Mouse (Mus musculus) spleen, postnatal 10 days (tissue): ENCODE measurements around the gene Ces5a.
"Not testable (repeated sequence)": the region's sequence is repeated elsewhere in the genome, so short reads cannot be mapped to it uniquely, and the experiment has no call there.

Experiments
- DNase-seq, 2 experiments: peaks; one replicate each; pipeline ENCODE4 v3.0.0; 2021 to 2022; ENCODE audit warnings: low spot score in 2 of 2

The Ces5a gene

DNA sequence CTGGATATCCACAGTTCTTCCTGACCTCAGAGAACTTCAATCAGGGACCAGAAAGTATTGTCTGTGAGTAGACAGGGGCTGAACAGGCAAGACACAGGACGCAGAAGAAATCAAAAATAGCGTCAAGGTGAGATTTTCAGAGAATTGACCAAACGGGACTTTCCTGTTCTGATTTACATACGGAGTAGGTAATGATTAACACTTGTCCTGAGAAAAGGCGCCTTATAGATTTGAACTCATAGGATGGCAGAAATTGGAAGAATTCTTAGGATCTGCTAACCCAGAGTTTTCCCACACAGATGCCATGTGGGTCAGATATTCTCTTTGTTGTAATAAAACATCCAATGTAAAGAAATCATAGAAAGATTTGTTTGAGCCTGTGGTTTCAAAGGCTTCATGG, at the start of gene Ces5a:
Ces5a (minus strand) TSS at position 101 of the 400 bp plus-strand sequence.
- DNase-seq, result no peak

DNA sequence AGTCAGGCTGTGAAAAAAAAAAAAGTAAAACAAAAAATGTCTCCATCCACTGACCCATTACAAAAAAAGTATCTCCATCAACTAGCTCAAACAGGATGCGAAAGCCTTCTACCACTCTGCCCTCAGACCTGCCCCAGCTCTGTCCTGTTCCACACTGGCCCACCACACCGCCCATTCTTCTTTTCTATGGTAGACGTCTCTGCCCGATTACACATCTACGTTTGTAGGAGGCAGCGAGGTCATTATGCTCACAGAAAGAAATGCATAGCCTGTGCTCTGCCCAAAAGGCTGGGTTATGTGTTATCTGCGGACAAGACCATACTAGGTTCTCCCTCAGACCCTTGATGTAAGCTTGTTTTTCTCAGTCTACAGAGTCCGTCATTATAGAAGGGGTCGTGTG, 37.2 kb upstream of the Ces5a start:
- DNase-seq, result no peak

GRCm38 (mm10) chr8:93572095-93572501, 36.5 kb upstream of the Ces5a start:
- DNase-seq, result no peak

- DNase-seq, result no peak
Measured at GRCm38 (mm10) chr8:93571369-93571985, 35.8 kb upstream of the Ces5a start.

GRCm38 (mm10) chr8:93570186-93570530, 34.5 kb upstream of the Ces5a start:
- no peak for DNase-seq

- DNase-seq, result no peak
Measured at GRCm38 (mm10) chr8:93569311-93570185, 33.9 kb upstream of the Ces5a start.

DNA sequence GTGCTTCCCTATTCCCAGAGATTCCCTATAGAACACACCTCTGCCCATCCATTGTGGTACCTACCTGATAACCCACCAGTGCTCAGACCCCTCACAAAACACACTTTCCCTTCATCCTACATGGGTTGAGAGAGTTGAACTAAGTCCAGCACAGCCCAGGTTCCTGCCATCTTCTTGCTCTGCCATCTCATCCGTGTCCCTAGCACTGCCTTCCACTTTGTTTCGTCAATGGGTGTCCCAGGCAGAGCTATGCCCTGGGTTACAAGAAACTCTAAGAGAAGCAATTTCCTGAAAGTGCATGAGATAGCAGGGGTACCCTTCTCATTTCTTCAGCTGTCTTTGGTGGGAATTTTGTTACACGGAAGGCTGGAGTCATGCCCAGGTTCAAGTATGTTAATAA, 33.0 kb upstream of the Ces5a start:
- DNase-seq, result no peak

DNA sequence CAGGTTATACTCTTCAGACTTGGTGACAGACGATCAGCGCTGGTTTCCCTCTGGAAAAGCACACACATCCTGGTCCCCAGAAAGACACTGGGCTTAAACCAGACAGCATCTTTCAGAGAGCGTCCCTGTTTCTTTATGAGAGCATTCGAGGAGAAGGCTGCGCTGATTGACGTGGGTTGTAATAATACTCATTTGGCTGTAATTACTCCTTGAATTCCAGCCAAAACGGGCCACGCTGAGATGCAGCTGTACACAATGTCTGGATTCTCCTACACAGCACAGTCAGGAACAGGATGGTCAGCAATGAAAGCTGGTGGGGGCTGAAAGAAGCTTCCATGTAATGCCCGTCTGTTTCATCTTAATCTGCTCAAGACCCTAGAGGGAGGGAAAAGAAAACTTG, 31.5 kb upstream of the Ces5a start:
- no peak for DNase-seq

DNA sequence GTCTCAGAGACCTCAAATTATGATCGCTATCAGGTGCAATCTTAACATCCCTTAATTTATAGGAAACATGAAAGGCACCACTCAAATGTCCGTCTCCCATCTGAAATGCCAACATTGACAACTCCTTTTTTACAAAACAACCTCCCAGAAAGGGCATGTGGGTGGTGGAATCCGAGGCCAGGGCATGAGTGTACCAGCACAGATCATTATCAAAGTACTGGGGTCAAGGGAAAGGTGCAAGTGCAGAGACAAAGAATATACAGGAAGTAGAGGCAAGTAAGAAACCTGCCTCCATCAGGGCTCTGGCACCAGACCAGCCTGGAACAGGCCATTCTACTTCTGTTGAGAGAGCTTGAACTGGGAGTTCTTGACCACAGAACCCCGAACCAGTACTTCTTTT, 29.0 kb upstream of the Ces5a start:
- DNase-seq, result no peak

DNA sequence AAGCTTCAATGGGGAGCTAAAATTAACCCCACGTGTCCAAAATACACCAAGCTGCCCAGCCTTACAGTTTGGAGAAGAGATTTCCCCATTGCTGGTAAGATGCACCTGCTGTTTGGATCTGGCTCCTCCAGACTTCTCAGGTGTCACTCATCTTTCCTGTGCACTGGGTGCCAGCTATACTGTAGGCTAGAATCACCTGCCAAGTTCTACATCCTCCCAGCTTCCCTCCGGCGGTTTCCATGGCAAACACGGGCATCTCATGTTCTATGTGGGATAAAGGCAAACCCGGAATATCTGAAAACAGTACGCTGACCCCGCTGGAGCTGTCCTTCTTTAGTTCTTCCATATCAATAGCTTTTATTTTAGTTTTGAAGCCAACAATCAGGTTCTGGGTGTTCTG, 27.9 kb upstream of the Ces5a start:
- DNase-seq, result no peak

GRCm38 (mm10) chr8:93562557-93563210, 27.1 kb upstream of the Ces5a start:
- DNase-seq, result no peak

- no peak for DNase-seq
Measured at GRCm38 (mm10) chr8:93561271-93561670, 25.6 kb upstream of the Ces5a start.

- DNase-seq, result no peak
Measured at GRCm38 (mm10) chr8:93559696-93560095, 24.1 kb upstream of the Ces5a start.

GRCm38 (mm10) chr8:93502634-93503033, 33.0 kb downstream of the Ces5a start:
- no peak for DNase-seq

GRCm38 (mm10) chr8:93499437-93499836, 36.2 kb downstream of the Ces5a start:
- DNase-seq, result no peak

- DNase-seq, result no peak
Measured at GRCm38 (mm10) chr8:93495330-93495729, 40.3 kb downstream of the Ces5a start.

- no peak for DNase-seq
Measured at GRCm38 (mm10) chr8:93488743-93489142, 46.9 kb downstream of the Ces5a start.

GRCm38 (mm10) chr8:93478211-93478610, 57.4 kb downstream of the Ces5a start:
- no peak for DNase-seq

DNA sequence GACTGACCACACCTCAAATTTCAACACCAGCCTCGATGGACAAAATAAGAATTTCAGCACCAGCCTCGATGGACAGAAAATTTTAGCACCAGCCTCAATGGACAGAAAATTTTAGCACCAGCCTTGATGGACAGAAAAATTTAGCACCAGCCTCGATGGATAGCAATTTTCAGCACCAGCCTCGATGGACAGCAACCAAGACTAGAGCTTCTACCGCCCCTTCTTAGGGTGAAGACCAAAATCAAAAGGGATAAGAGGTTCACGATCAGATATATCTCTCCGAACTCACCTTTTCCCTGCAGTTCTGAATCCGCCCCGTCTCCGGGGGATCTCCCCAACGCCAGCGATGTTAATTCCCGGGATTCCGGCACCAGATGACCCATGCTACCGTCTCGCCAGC, 65.9 kb downstream of the Ces5a start:
- not testable (repeated sequence) for DNase-seq

DNA sequence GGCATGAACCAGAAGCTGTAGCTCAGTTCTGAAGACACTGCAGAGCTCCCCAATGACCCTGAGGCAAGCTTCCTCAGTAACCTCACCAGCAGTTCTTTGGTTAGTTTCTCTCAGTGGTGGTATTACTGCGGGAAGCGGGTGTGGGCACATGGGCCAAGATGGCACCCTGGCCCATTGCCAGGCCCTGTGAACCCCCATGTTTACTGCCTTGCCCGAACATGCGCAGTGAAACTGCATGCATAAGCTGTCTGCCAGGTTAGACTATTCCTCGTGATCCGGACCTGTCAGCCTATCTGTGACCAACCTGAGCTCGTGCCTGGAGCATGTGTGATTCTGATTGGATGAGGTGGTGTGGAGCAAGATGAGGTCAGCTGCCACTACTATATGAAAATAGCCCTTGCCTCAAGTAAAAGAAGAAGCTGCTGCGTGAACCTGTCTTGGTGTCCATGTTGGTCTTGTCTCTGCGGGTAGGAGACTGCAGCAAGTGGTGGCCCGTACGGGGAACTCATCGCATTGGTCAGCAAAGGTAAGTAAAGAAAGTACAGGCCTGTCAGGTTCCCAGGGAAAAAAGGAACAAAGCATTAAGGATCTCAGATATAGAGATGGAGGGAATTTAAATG, 81.3 kb downstream of the Ces5a start:
- DNase-seq, result no peak
